Mouse (Mus musculus) cortical plate, adult 2 months (tissue): ENCODE results near the gene Pcca.

Source experiments
- CTCF ChIP-seq: fragments of 200-500 bp; IDR thresholded peaks from 2 replicates; pipeline ENCODE4 v1.5.1; 2011; ENCODE audit warnings: mild to moderate bottlenecking, control low read depth, low read length; ENCODE audit not compliant: insufficient read depth; ENCODE audit errors: extremely low read depth
- POLR2A ChIP-seq: fragments of 200-500 bp; IDR thresholded peaks from 2 replicates; pipeline ENCODE4 v1.6.1; 2011; ENCODE audit warnings: mild to moderate bottlenecking, low read length, control low read depth; ENCODE audit not compliant: insufficient read depth; ENCODE audit errors: extremely low read depth

DNA sequence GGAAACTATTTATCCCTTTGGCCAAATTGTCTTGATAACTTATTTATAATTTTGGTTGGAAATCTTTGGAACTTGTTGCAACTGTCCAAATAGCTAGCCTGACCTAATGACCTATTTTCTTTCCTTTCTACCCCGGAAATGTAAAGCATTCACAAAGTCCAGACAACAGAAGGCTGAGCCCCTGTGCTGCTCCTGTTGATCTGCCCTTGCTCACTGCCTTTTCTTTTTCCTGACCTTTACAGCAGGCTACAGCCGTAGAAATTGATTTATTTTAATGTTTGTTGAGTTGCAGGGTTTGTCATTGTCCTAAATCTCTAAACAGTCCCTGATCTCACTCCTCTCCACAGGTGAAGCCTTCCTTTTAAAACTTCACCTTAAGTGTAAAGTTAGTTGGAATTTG lies 231.8 kb downstream of the Pcca start:
- no peak for TF ChIP-seq CTCF
- TF ChIP-seq POLR2A = no peak
